Mouse (Mus musculus) frontal cortex, postnatal 36 days (tissue): ENCODE results near the gene Itgb6.

ENCODE experiments used
- DNase-seq, 2 experiments: peaks; one replicate each; pipeline ENCODE4 v3.0.0; 2022; ENCODE audit warnings: low spot score in 2 of 2

Itgb6 gene

DNA sequence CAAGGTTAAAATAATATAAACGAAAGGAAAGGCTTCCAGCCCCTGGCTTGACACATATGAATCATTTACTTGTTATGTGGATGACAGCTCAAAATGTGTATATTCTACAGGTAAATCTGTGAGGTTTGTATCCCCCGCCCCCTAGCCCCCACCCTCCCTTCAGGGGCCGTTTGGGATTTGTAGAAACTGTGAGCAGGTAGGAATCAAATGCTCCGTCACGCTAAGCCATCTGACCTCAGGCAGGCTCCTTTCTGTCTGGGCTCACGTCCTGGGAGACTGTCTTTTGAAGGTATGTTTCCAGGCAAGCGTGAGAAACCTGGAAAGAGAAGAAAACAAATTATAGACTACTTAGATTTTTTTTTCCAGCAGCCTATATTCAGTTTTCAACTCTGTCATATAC lies 48.0 kb downstream of the Itgb6 start:
- DNase-seq = no peak

DNA sequence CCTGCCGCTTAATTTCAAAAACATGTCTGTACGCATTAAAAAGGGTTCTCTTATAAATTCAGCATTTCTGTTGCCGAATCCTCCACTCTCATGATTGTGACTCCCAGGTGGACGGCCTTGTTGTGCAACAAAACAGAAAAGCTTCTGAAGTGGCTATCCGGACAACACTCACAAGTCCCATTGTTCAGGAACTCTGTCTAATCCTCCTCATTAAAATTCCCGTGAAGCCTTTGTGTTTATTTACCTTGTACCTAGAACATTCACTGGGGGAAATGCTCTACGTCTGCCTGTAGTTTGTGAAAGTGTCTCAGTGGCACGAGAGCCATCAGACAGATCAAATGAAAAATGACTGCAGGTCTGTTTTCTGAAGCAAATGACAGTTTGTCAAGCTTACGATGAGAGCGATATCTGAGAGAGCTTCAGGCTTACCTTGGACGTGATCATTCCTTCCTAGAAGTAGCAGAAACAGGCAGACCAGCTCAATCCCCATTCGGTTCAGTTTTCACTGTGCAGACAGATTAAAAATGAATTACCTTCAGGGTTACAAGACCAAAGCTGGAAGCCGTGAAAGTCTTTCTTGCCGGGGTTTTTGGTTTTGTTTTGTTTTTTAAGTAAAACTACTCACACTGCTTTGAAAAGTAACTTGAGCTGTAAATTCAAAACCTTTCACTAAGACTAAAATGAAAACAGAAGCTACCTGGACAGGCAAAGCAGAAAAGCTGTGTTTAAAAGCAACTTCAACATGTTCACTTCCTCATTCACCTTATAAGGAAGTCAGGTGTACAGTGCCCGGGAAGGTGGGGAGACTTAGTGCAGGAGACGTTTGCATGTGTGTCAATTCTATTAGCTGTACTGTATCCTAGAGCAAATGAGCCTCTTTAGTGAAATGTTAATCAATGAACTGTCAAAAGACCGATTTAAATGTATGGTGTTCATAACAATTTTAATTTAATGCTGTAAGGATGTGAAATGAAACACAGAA lies 49.2 kb downstream of the Itgb6 start:
- no peak for DNase-seq

GRCm38 (mm10) chr2:60671215-60671614 lies 51.2 kb downstream of the Itgb6 start:
- DNase-seq = no peak

GRCm38 (mm10) chr2:60663071-60663470 lies 59.4 kb downstream of the Itgb6 start:
- no peak for DNase-seq

DNA sequence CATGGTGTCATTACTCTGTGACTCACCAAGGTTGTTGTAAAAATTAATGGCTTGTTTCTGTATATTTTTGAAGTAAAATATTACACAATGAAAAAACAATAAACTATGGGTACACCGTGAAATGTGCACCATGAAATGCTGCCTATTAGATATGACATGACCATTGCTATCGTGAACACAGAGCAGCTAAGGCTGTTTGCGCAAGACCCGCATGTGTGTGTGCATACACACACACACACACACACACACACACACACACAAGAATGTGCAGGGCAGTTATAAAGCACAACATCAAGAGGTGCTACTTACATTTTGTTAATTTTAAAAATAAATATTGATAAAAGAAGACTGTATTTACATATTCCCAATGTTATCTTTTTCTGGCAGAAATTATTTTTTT lies 62.5 kb downstream of the Itgb6 start:
- no peak for DNase-seq

- no peak for DNase-seq
These were observed 63.5 kb downstream of the Itgb6 start for GRCm38 (mm10) chr2:60658992-60659391.

GRCm38 (mm10) chr2:60654828-60655227 lies 67.6 kb downstream of the Itgb6 start:
- no peak for DNase-seq

GRCm38 (mm10) chr2:60650155-60650554 lies 72.3 kb downstream of the Itgb6 start:
- no peak for DNase-seq

GRCm38 (mm10) chr2:60647650-60648049 lies 74.8 kb downstream of the Itgb6 start:
- DNase-seq = no peak

DNA sequence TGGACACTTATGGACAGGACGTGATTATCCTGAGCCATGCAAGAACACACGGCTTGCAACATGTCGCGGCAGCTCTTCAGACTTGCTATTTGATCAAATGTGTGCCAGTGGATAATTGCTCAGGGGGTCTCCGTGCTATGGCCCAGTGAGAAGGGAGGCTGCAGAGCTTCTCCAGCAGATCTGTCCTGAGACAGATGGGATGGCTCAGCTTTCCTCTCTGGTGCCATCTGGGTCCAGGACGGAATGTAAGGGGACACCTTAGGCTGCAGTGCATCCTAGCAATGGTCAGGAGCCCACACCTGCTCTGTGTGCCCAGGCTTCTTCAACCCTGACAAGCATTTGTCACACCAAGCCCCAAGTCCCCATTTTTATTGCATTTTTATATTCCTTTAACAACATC lies 75.9 kb downstream of the Itgb6 start:
- no peak for DNase-seq

GRCm38 (mm10) chr2:60643406-60643805 lies 79.0 kb downstream of the Itgb6 start:
- DNase-seq = no peak

- no peak for DNase-seq
These were observed 79.8 kb downstream of the Itgb6 start for GRCm38 (mm10) chr2:60642606-60643005.

GRCm38 (mm10) chr2:60640342-60640672 lies 82.1 kb downstream of the Itgb6 start:
- no peak for DNase-seq

DNA sequence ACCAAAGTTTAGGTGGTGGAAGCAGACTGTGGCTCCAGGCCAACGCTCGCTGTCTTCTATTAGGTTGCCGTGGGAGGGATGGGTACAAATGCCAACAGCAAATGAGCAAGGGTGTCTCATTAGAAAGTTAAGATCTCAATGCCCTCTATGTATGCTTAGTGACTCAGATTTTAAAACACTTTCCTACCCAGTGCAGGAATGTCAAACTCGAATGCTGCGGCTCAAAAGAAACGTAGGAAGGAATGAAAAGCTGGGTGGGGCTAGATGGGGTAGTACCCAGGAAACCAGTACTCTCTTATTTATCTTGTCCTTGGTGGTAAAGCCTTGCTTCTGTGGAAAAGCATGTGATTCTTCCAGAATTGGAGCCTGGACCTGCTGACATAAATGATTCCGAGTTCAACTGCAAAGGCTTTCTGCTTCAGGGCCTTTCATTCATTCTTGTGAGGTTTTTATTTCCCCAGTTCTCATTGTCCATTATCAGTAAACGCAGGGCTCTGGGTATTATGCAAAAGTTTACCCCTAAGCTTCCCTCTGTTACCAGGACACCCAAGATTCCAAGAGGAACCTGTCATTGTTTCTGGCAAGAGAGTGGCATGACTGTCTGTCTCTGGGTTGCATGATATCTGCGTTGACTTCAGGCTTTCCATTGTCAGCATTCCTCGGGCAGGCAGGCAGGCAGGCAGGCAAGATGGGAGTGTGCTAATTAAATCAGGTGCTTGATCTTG lies 82.7 kb downstream of the Itgb6 start:
- no peak for DNase-seq

DNA sequence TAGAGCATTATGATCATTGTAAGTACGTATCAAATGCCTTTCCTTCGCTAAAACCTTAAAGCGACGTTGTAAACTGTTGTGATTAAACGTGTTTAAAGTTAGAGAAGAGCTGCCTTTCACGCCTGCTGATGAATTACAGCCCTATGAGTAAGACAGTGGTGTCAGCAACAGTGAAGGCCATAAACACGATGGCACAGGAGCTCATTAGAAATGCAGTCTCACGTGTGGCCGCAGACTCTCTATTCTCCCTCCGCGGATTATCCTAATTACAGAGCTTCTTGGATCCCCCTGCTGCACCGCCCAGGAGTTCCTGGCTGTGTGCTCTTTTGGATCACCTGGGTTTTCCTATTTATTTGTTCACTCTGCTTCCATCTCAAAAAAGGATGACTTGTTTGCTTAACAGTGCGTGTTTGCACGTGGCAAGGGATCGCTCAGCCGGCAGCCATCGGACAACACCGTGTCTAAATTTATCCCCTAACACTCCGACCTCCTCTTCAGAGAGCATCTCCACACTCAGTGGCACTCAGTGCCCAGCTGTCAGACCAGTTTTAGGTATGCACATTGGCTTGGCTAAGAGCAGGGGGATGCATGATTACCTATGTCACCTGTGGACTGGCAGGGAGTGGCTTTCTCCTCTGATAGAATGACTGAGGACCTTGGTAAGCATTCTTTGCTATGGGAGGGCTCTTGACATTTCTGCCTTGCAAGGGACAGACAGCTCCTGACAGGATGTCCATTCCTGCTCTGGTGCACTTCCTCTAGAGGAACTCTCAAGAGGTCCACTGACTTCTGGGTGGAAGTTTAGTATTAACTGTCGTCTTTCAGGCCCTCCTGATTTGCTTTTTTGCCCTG lies 85.3 kb downstream of the Itgb6 start:
- no peak for DNase-seq

DNA sequence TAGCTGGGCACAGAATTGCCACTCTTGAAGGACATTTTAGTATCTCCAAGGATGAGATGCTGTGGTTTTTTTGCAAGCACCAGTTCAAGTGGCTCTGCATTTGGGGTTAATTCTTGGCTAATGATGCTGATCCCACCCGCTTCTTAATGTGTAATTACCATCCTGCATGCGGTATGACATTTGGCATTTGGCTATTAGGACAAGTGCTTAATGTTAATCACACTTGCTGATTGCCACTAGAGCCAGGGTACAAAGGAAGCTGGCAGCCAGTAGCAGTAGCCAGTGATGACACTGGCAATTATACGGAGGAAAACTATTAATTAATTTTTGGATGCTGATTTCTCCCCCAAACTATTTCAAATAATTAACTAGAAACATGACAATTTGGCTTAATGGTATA lies 86.0 kb downstream of the Itgb6 start:
- DNase-seq = no peak

DNA sequence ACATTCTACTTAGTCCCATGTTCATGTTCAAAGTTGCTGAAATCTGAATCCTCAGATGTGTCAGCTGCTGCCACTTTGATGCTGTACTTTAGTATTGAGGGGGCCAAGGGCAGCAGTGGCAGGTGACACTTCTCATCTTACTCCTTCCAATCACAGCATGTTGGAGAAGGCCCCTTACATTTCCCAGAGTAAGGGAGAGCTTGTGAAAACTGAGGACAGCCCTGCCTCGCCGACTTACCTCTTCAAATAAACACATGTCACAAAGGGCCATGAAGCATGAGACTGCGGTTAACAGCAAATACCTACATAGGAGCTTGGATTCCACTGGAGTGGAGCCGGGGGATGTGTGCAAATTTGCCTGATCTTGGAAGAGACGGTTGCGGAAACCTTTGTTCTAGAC lies 86.4 kb downstream of the Itgb6 start:
- no peak for DNase-seq

GRCm38 (mm10) chr2:60632791-60633190 lies 89.7 kb downstream of the Itgb6 start:
- DNase-seq = no peak

DNA sequence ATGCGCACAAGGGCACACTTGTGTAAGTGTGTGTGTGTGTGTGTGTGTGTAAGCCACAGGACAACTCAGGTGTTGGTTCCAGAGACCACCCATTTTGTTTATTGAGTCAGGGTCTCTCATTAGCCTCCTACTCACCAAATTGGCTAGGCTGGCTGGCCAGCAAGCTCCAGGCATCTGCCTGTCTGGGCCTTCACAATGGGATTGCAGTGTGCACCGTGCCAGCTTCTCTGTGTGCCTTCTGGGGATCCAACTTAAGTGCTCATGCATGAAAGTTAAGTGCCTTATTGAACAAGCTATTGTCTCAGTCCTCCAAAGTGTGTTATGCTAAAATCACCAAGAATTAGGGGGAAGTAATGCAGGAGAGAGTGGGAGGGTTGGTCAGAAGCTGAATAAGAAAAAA lies 92.1 kb downstream of the Itgb6 start:
- DNase-seq = no peak

DNA sequence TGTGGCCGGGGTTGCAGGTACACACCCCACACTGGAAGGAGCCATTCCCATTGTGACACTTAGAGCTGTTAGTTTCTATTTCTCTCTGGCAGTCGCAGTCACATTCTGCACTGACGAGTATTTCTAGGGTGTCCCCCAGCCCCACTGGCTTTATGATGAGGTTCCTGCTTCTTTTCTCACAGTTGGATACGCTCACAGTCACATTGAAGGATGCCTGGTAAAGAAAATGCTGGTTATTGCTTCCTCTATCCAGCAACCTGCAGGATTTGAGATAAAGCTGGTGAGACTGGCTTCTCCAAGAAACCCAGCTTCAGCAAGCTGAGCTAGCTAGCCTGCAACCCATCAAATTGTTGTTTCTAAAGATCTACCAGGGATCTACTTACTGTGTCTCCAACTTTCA lies 94.5 kb downstream of the Itgb6 start:
- no peak for DNase-seq

- no peak for DNase-seq
These were observed 94.9 kb downstream of the Itgb6 start for GRCm38 (mm10) chr2:60627515-60627914.

GRCm38 (mm10) chr2:60625766-60626165 lies 96.7 kb downstream of the Itgb6 start:
- no peak for DNase-seq
